Mouse (Mus musculus) forebrain, postnatal 0 days (tissue): ENCODE data around the gene Svs3a. TPM values are rescaled to one million over a fixed set of nuclear protein-coding genes. Genes with fewer than 3 reads are reported as not detected.
"Not testable (repeated sequence)": the region's sequence is repeated elsewhere in the genome, so short reads cannot be mapped to it uniquely, and the experiment has no call there.

Experiments
- ATAC-seq: fragments of 200-750 bp; cut with Nextera tagmentation; 2 replicates; pipeline ENCODE4 v1.8.0; 2017; ENCODE audit warnings: mild to moderate bottlenecking, moderate library complexity
- DNase-seq: peaks from one replicate; pipeline ENCODE4 v3.0.0-alpha.2; 2015
- H3K27ac ChIP-seq: fragments of 300-500 bp; sonication (generic); 2 replicates; pipeline ENCODE4 v1.5.1; 2014; ENCODE audit warnings: low read depth, mild to moderate bottlenecking, antibody characterized with exemption, low read length, moderate library complexity, mixed read lengths
- H3K27me3 ChIP-seq: fragments of 300-500 bp; sonication (generic); 2 replicates; pipeline ENCODE4 v1.6.1; 2014; ENCODE audit warnings: mild to moderate bottlenecking, low read length, mixed read lengths; ENCODE audit not compliant: insufficient read depth
- H3K36me3 ChIP-seq: fragments of 300-500 bp; sonication (generic); 2 replicates; pipeline ENCODE4 v1.6.1; 2014; ENCODE audit warnings: mild to moderate bottlenecking, moderate library complexity; ENCODE audit not compliant: insufficient read depth
- H3K4me1 ChIP-seq: fragments of 300-500 bp; sonication (generic); 2 replicates; pipeline ENCODE4 v1.6.1; 2014; ENCODE audit warnings: antibody characterized with exemption; ENCODE audit not compliant: insufficient read depth
- H3K4me2 ChIP-seq: fragments of 300-500 bp; sonication (generic); 2 replicates; pipeline ENCODE4 v1.6.1; 2014; ENCODE audit warnings: low read depth, mild to moderate bottlenecking, moderate library complexity
- H3K4me3 ChIP-seq: fragments of 300-500 bp; sonication (generic); 2 replicates; pipeline ENCODE4 v1.5.1; 2014; ENCODE audit warnings: low read depth, low read length, mixed read lengths
- H3K9ac ChIP-seq: fragments of 300-500 bp; sonication (generic); 2 replicates; pipeline ENCODE4 v1.6.1; 2014; ENCODE audit warnings: mild to moderate bottlenecking
- H3K9me3 ChIP-seq: fragments of 300-500 bp; sonication (generic); 2 replicates; pipeline ENCODE4 v1.6.1; 2016; ENCODE audit warnings: low read length
- CTCF ChIP-seq: sonication (generic); IDR thresholded peaks from 2 replicates; pipeline ENCODE4 v1.5.1; 2016; ENCODE audit warnings: antibody characterized with exemption, control low read depth, low read depth
- WGBS: fragments of 180-500 bp; shearing (Covaris S2); extraction: QIAGEN DNeasy Blood & Tissue Kit; methylation state at CpG from one replicate; pipeline ENCODE4 v1.1.7; 2014; 5-methylcytosine and 5-hydroxymethylcytosine counted together
- polyA plus RNA-seq: library from polyadenylated mRNA; unstranded; fragments of >200 nt; fragmentation: Nextera tagmentation; extraction: Ambion mirVana; gene quantifications from 2 replicates; pipeline ENCODE4 v1.2.1, GENCODE M21; 2015
- total RNA-seq: library from RNA; depleted of rRNA; stranded (reverse); fragments of >200 nt; gene quantifications from 2 replicates; pipeline ENCODE4 v1.2.3, GENCODE M21; 2014; rRNA removed

Svs3a gene
- total RNA-seq (not detected in 2 replicates), polyA plus RNA-seq (not detected in 2 replicates)

- H3K4me1 ChIP-seq, H3K4me2 ChIP-seq, H3K27me3 ChIP-seq, H3K9ac ChIP-seq, ATAC-seq, H3K36me3 ChIP-seq, H3K4me3 ChIP-seq, H3K27ac ChIP-seq, DNase-seq, H3K9me3 ChIP-seq: not testable (repeated sequence)
- WGBS, result 90% methylated on average over 1 of the region's 1 CpGs
These were observed at the start of gene Svs3a for GRCm38 (mm10) chr2:164288968-164289367. TSS of gene Svs3a (plus strand) at chr2:164289268.

GRCm38 (mm10) chr2:164256540-164256939 is 32.5 kb upstream of the Svs3a start, which contains the start of gene Svs3b:
TSS of gene Svs3b (minus strand) at chr2:164256640.
- H3K9ac ChIP-seq, H3K27me3 ChIP-seq, H3K27ac ChIP-seq, H3K9me3 ChIP-seq, H3K36me3 ChIP-seq, DNase-seq, H3K4me1 ChIP-seq, H3K4me3 ChIP-seq, ATAC-seq, H3K4me2 ChIP-seq: not testable (repeated sequence)
- 90% methylated on average over 1 of the region's 1 CpGs for WGBS

GRCm38 (mm10) chr2:164278359-164278758 is 10.7 kb upstream of the Svs3a start, which contains the start of gene Svs4:
TSS of gene Svs4 (minus strand) at chr2:164278459.
- H3K27me3 ChIP-seq, result no peaks in the 10 kb centered on the region
- no peaks in the 10 kb centered on the region for H3K4me1 ChIP-seq
- WGBS, result 95% methylated on average over 4 of the region's 4 CpGs
- no peaks in the 10 kb centered on the region for H3K36me3 ChIP-seq
- no peak for TF ChIP-seq CTCF
- no peak within 1 kb of the TSS for H3K4me2 ChIP-seq
- H3K9me3 ChIP-seq, result no peaks in the 10 kb centered on the region
- no peak within 1 kb of the TSS for H3K4me3 ChIP-seq
- no peak within 1 kb of the TSS for H3K27ac ChIP-seq
- no peak for ATAC-seq
- DNase-seq, result no peak
- H3K9ac ChIP-seq, result no peak within 1 kb of the TSS

- Histone ChIP-seq H3K4me3 (no peak overlapping the region), H3K4me1 (no peaks in the 10 kb centered on the region), H3K9ac (no peak overlapping the region), H3K27ac (no peak overlapping the region), H3K27me3 (no peaks in the 10 kb centered on the region), H3K4me2 (no peak overlapping the region), H3K9me3 (no peaks in the 10 kb centered on the region), H3K36me3 (no peaks in the 10 kb centered on the region)
- WGBS, result 81% methylated on average over 5 of the region's 5 CpGs
- TF ChIP-seq CTCF, result no peak
- DNase-seq, result no peak
- ATAC-seq, result no peak
These were observed 23.5 kb downstream of the Svs3a start for GRCm38 (mm10) chr2:164312599-164312998.

GRCm38 (mm10) chr2:164315460-164315859 is 26.4 kb downstream of the Svs3a start:
- DNase-seq, H3K27ac ChIP-seq, H3K4me2 ChIP-seq, ATAC-seq, H3K36me3 ChIP-seq, H3K4me3 ChIP-seq, H3K9ac ChIP-seq, H3K9me3 ChIP-seq, H3K27me3 ChIP-seq, H3K4me1 ChIP-seq: not testable (repeated sequence)

- not testable (repeated sequence) for H3K36me3 ChIP-seq, H3K9ac ChIP-seq, ATAC-seq, H3K9me3 ChIP-seq, H3K27ac ChIP-seq, DNase-seq, H3K27me3 ChIP-seq, H3K4me1 ChIP-seq, H3K4me3 ChIP-seq, H3K4me2 ChIP-seq
- 90% methylated on average over 1 of the region's 1 CpGs for WGBS
These were observed 27.4 kb downstream of the Svs3a start, which contains the start of gene Svs6 for GRCm38 (mm10) chr2:164316451-164316850. TSS of gene Svs6 (plus strand) at chr2:164316751.

- Histone ChIP-seq H3K4me3 (no peak overlapping the region), H3K36me3 (no peaks in the 10 kb centered on the region), H3K27me3 (no peaks in the 10 kb centered on the region), H3K4me2 (no peak overlapping the region), H3K9me3 (no peaks in the 10 kb centered on the region), H3K4me1 (no peaks in the 10 kb centered on the region), H3K9ac (no peak overlapping the region), H3K27ac (no peak overlapping the region)
- TF ChIP-seq CTCF, result no peak
- no peak for ATAC-seq
- no peak for DNase-seq
- 91% methylated on average over 6 of the region's 6 CpGs for WGBS
These were observed 31.9 kb downstream of the Svs3a start for GRCm38 (mm10) chr2:164320983-164321382.

GRCm38 (mm10) chr2:164332440-164332839 is 43.4 kb downstream of the Svs3a start, which contains the start of gene Svs5:
TSS of gene Svs5 (plus strand) at chr2:164332740.
- not testable (repeated sequence) for H3K4me3 ChIP-seq, H3K36me3 ChIP-seq, DNase-seq, H3K27ac ChIP-seq, H3K9me3 ChIP-seq, H3K27me3 ChIP-seq, H3K4me1 ChIP-seq, H3K4me2 ChIP-seq, ATAC-seq, H3K9ac ChIP-seq
- WGBS, result 83% methylated on average over 3 of the region's 3 CpGs

Other genes starting within 250 kb of the Svs3a start
- gene Stk4, start 218.9 kb upstream of the Svs3a start, total RNA-seq, result 33.5 and 36.1 TPM in 2 replicates
- gene Stk4, start 218.9 kb upstream of the Svs3a start, polyA plus RNA-seq, result 17.4 and 19.3 TPM in 2 replicates
- gene Tomm34, start 218.1 kb upstream of the Svs3a start, total RNA-seq, result 37.2 and 42.2 TPM in 2 replicates
- gene Tomm34, start 218.1 kb upstream of the Svs3a start, polyA plus RNA-seq, result 49.4 and 54.2 TPM in 2 replicates
- gene Kcns1, start 118.2 kb upstream of the Svs3a start, total RNA-seq, result 12.8 and 15.4 TPM in 2 replicates
- gene Kcns1, start 118.2 kb upstream of the Svs3a start, polyA plus RNA-seq, result 2.4 and 3.5 TPM in 2 replicates
- not detected in 2 replicates for gene Wfdc5, start 106.5 kb upstream of the Svs3a start, total RNA-seq
- gene Wfdc5, start 106.5 kb upstream of the Svs3a start, polyA plus RNA-seq, result not detected in 2 replicates
- not detected in 2 replicates for gene Wfdc12, start 98.7 kb upstream of the Svs3a start, total RNA-seq
- gene Wfdc12, start 98.7 kb upstream of the Svs3a start, polyA plus RNA-seq, result not detected in 2 replicates
- gene Wfdc15a, start 89.1 kb upstream of the Svs3a start, total RNA-seq, result not detected in 2 replicates
- gene Wfdc15a, start 89.1 kb upstream of the Svs3a start, polyA plus RNA-seq, result not detected in 2 replicates
- gene Wfdc15b, start 67.6 kb upstream of the Svs3a start, total RNA-seq, result not detected in 2 replicates
- not detected in 2 replicates for gene Wfdc15b, start 67.6 kb upstream of the Svs3a start, polyA plus RNA-seq
- not detected in 2 replicates for gene Svs2, start 50.8 kb upstream of the Svs3a start, total RNA-seq
- gene Svs2, start 50.8 kb upstream of the Svs3a start, polyA plus RNA-seq, result not detected in 2 replicates
- gene Svs3b, start 32.6 kb upstream of the Svs3a start, total RNA-seq, result not detected in 2 replicates
- not detected in 2 replicates for gene Svs3b, start 32.6 kb upstream of the Svs3a start, polyA plus RNA-seq
- gene Svs4, start 10.8 kb upstream of the Svs3a start, total RNA-seq, result not detected in 2 replicates
- not detected in 2 replicates for gene Svs4, start 10.8 kb upstream of the Svs3a start, polyA plus RNA-seq
- not detected in 2 replicates for gene Svs6, start 27.5 kb downstream of the Svs3a start, total RNA-seq
- not detected in 2 replicates for gene Svs6, start 27.5 kb downstream of the Svs3a start, polyA plus RNA-seq
- not detected in 2 replicates for gene Svs5, start 43.5 kb downstream of the Svs3a start, total RNA-seq
- not detected in 2 replicates for gene Svs5, start 43.5 kb downstream of the Svs3a start, polyA plus RNA-seq
- gene Slpi, start 99.8 kb downstream of the Svs3a start, total RNA-seq, result not detected in 2 replicates
- gene Slpi, start 99.8 kb downstream of the Svs3a start, polyA plus RNA-seq, result 0.71 and 0.77 TPM in 2 replicates
- 0.46 TPM in 1 of 2 replicates, not detected in the other for gene Rbpjl, start 113.9 kb downstream of the Svs3a start, total RNA-seq
- 0.17 and 0.33 TPM in 2 replicates for gene Rbpjl, start 113.9 kb downstream of the Svs3a start, polyA plus RNA-seq
- 6.2 and 6.3 TPM in 2 replicates for gene Matn4, start 115.9 kb downstream of the Svs3a start, total RNA-seq
- 3.3 and 7.1 TPM in 2 replicates for gene Matn4, start 115.9 kb downstream of the Svs3a start, polyA plus RNA-seq
- gene Sdc4, start 154.6 kb downstream of the Svs3a start, total RNA-seq, result 11.8 and 14.0 TPM in 2 replicates
- 8.0 and 16.5 TPM in 2 replicates for gene Sdc4, start 154.6 kb downstream of the Svs3a start, polyA plus RNA-seq
- 88.0 and 167 TPM in 2 replicates for gene Sys1, start 167.7 kb downstream of the Svs3a start, total RNA-seq
- gene Sys1, start 167.7 kb downstream of the Svs3a start, polyA plus RNA-seq, result 105 and 110 TPM in 2 replicates
- 3.6 and 10.5 TPM in 2 replicates for gene Gm20458, start 171.7 kb downstream of the Svs3a start, total RNA-seq
- gene Gm20458, start 171.7 kb downstream of the Svs3a start, polyA plus RNA-seq, result 10.0 and 10.7 TPM in 2 replicates
- gene Trp53tg5, start 184.5 kb downstream of the Svs3a start, total RNA-seq, result not detected in 2 replicates
- not detected in 2 replicates for gene Trp53tg5, start 184.5 kb downstream of the Svs3a start, polyA plus RNA-seq
- 21.7 and 23.9 TPM in 2 replicates for gene Dbndd2, start 196.8 kb downstream of the Svs3a start, total RNA-seq
- 10.9 and 17.6 TPM in 2 replicates for gene Dbndd2, start 196.8 kb downstream of the Svs3a start, polyA plus RNA-seq
- 47.6 and 77.6 TPM in 2 replicates for gene Pigt, start 208.3 kb downstream of the Svs3a start, total RNA-seq
- gene Pigt, start 208.3 kb downstream of the Svs3a start, polyA plus RNA-seq, result 91.0 and 93.8 TPM in 2 replicates